Mouse (Mus musculus) kidney, embryonic 16.5 days (tissue): ENCODE data around the gene Apela. TPM values are rescaled to one million over a fixed set of nuclear protein-coding genes. Genes with fewer than 3 reads are reported as not detected.
A peak's percentile ranks its signal among the peaks of the same experiment; 100 is the strongest.

Experiments used
- ATAC-seq: fragments of 200-750 bp; cut with Nextera tagmentation; 2 replicates; pipeline ENCODE4 v1.8.0; 2017; ENCODE audit warnings: moderate TSS enrichment; ENCODE audit not compliant: low FRiP score, low TSS enrichment
- H3K27ac ChIP-seq: fragments of 300-500 bp; sonication (generic); 2 replicates; pipeline ENCODE4 v1.5.1; 2014; ENCODE audit warnings: low read length
- H3K27me3 ChIP-seq: fragments of 300-500 bp; sonication (generic); 2 replicates; pipeline ENCODE4 v1.6.1; 2014; ENCODE audit warnings: low read length, control low read depth, mixed read lengths; ENCODE audit not compliant: insufficient read depth
- H3K36me3 ChIP-seq: fragments of 300-500 bp; sonication (generic); 2 replicates; pipeline ENCODE4 v1.6.1; 2014; ENCODE audit warnings: low read length, control low read depth, mixed read lengths; ENCODE audit not compliant: insufficient read depth
- H3K4me1 ChIP-seq: fragments of 300-500 bp; sonication (generic); 2 replicates; pipeline ENCODE4 v1.6.1; 2014; ENCODE audit warnings: low read length, control low read depth, mixed read lengths; ENCODE audit not compliant: insufficient read depth
- H3K4me2 ChIP-seq: fragments of 300-500 bp; sonication (generic); replicated peaks from 2 replicates; pipeline ENCODE4 v1.6.1; 2014; ENCODE audit warnings: low read depth, low read length
- H3K4me3 ChIP-seq: fragments of 300-500 bp; sonication (generic); 2 replicates; pipeline ENCODE4 v1.5.1; 2014; ENCODE audit warnings: mild to moderate bottlenecking, low read length
- H3K9ac ChIP-seq: fragments of 300-500 bp; sonication (generic); replicated peaks from 2 replicates; pipeline ENCODE4 v1.6.1; 2014; ENCODE audit warnings: low read length
- H3K9me3 ChIP-seq: fragments of 300-500 bp; sonication (generic); 2 replicates; pipeline ENCODE4 v1.6.1; 2016; ENCODE audit warnings: low read length, control low read depth
- WGBS: fragments of 180-500 bp; shearing (Covaris S2); extraction: QIAGEN DNeasy Blood & Tissue Kit; methylation state at CpG from one replicate; pipeline ENCODE4 v1.1.7; 2014; 5-methylcytosine and 5-hydroxymethylcytosine counted together
- polyA plus RNA-seq: library from polyadenylated mRNA; unstranded; fragments of >200 nt; fragmentation: Nextera tagmentation; extraction: Ambion mirVana; gene quantifications from 2 replicates; pipeline ENCODE4 v1.2.1, GENCODE M21; 2015

The Apela gene
- 13.8 and 18.9 TPM in 2 replicates for polyA plus RNA-seq

DNA sequence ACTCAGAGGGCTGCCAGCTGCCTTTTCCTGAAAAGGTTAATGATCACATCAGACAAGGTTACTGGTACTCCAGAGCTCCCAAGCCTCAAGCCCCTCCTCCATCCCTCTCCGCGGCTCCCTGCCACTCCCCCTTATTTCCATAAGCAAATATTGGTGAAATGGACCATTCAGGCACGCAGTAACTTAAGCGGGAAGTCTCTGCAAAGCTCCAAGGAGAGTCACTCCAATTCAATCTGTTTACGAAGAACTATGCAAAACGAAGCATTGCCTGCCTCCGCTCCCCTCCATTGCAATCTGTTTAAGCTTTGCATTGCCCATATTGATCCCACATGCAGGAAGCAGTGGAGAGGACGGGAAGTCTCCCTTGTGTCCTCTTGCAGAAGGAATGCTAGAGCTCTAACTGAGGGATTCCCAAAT lies at the start of gene Apela:
Gene Apela, minus strand, starts transcription at position 220 of the 417 bp plus-strand sequence.
- Histone ChIP-seq H3K27ac (peak within 1 kb of the TSS; percentile 78), H3K4me2 (peak within 1 kb of the TSS; percentile 60), H3K36me3 (no peaks in the 10 kb centered on the region), H3K4me3 (peak within 1 kb of the TSS; percentile 41), H3K27me3 (no peaks in the 10 kb centered on the region), H3K9me3 (no peaks in the 10 kb centered on the region), H3K9ac (peak within 1 kb of the TSS; percentile 53), H3K4me1 (peaks cover 31% of the 10 kb centered on the region)
- WGBS = 2% methylated on average over 8 of the region's 8 CpGs
- peak; percentile 91 for ATAC-seq

DNA sequence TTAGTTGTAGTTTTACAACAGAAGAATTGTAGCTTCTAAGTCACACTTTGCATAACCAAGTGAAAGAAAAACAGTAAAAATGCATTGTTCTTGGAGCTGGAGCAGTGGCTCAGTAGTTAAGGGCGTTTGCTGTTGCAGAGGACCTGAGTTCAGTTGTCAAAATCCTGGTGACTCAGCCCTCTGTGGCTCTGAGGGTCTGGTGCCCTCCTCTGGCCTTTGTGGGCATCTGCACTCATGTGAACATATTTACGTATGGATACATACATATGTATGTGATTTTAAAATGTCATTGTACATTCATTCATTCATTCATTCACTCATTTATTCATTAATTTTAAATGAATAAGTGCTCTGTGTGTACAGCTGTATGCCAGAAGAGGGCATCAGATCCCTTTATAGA lies 48.5 kb upstream of the Apela start:
- 89% methylated on average over 2 of the region's 2 CpGs for WGBS
- no peak for ATAC-seq
- H3K27me3 ChIP-seq = no peaks in the 10 kb centered on the region
- H3K4me2 ChIP-seq = no peak overlapping the region
- no peak overlapping the region for H3K4me3 ChIP-seq
- H3K4me1 ChIP-seq = 0 out of 2 replicates have a peak, but pooled peaks cover 2% of the 10 kb centered on the region
- no peak overlapping the region for H3K9ac ChIP-seq
- no peaks in the 10 kb centered on the region for H3K9me3 ChIP-seq
- H3K36me3 ChIP-seq = no peaks in the 10 kb centered on the region
- H3K27ac ChIP-seq = no peak overlapping the region

DNA sequence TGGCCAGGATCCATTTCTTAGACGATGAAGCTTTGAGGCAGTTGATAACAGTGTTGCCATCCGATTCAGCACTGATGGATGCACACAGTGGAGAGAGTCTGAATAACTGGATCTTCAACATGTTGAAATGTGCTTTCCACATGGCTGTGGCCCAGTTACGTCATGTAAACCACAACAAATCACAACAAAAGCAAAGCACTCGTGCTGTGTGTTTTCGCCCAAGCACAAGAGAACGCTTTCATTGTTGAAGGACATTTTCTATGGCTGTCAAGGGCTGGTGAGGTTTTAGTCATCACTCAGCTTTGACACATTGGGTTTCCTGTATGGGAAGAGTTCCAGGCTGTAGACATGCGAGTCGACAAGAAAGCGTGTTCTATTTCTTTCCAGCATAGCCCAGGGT lies 43.6 kb upstream of the Apela start:
- Histone ChIP-seq H3K36me3 (no peaks in the 10 kb centered on the region), H3K27ac (no peak overlapping the region), H3K4me3 (no peak overlapping the region), H3K9ac (no peak overlapping the region), H3K27me3 (no peaks in the 10 kb centered on the region), H3K4me1 (no peaks in the 10 kb centered on the region), H3K4me2 (no peak overlapping the region), H3K9me3 (no peaks in the 10 kb centered on the region)
- WGBS = 76% methylated on average over 9 of the region's 9 CpGs
- ATAC-seq = no peak

DNA sequence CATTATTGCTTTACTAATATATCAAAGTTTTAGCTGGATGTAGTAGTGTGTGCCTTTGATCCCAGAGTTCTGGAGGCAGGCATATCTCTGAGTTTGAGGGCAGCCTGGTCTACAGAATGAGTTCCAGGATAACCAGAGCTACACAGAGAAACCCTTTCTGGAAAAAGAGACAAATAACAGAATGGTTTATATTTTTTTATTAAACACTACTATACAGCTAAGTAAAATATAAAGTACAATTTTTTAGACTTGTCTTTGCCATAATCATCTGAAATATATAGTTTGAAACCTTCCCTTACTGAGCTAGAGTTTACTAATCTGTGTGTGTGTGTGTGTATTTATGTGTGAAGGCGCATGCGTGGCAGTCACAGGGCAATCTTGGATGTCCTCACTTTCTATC lies 37.6 kb upstream of the Apela start, which contains the start of gene Gm10663:
Gene Gm10663, plus strand, starts transcription at position 301 of the 400 bp plus-strand sequence.
- 90% methylated on average over 2 of the region's 2 CpGs for WGBS
- Histone ChIP-seq H3K4me1 (no peaks in the 10 kb centered on the region), H3K9ac (no peak within 1 kb of the TSS), H3K9me3 (no peaks in the 10 kb centered on the region), H3K4me3 (no peak within 1 kb of the TSS), H3K27ac (no peak within 1 kb of the TSS), H3K4me2 (no peak within 1 kb of the TSS), H3K27me3 (no peaks in the 10 kb centered on the region), H3K36me3 (no peaks in the 10 kb centered on the region)
- ATAC-seq = no peak

DNA sequence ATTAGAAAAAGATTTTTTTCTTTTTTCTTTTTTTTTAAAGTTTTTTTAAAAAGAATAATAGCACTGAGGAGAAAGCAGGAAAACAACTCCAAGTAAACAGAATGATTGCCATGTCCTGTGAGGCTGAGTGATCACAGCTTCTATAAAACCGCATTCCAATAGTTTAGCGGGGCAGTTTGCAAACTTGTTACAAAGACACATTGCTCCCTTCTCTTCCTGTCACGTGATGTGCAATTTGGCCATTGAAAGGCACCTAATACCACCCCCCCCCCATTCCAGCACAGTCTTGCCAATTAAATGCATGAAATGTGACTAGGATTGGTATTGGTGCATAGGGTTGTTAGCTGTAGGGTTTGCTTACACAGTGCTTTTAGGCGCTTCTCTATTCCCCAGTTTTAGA lies 33.9 kb upstream of the Apela start:
- H3K27me3 ChIP-seq = no peaks in the 10 kb centered on the region
- 35% methylated on average over 4 of the region's 4 CpGs for WGBS
- H3K9ac ChIP-seq = no peak overlapping the region
- H3K9me3 ChIP-seq = no peaks in the 10 kb centered on the region
- H3K4me3 ChIP-seq = no peak overlapping the region
- no peaks in the 10 kb centered on the region for H3K4me1 ChIP-seq
- H3K4me2 ChIP-seq = no peak overlapping the region
- H3K36me3 ChIP-seq = no peaks in the 10 kb centered on the region
- ATAC-seq = no peak
- no peak overlapping the region for H3K27ac ChIP-seq

DNA sequence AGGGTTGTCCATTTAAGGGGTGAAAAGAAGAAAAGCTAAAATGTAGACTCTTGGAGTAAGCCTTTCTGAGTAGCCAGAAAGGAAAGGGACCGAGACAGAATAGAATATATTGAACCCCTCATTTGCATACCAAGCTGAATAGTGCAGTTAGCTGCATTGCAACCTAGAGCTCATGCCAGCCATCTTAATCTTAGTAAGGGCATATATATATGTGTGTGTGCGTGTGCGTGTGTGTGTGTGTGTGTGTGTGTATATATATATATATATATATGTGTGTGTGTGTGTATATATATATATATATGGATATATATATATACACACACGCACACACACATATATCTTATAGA lies 31.3 kb upstream of the Apela start:
- Histone ChIP-seq H3K9ac (no peak overlapping the region), H3K9me3 (no peaks in the 10 kb centered on the region), H3K4me2 (no peak overlapping the region), H3K4me3 (no peak overlapping the region), H3K27ac (no peak overlapping the region), H3K27me3 (no peaks in the 10 kb centered on the region), H3K4me1 (no peaks in the 10 kb centered on the region), H3K36me3 (no peaks in the 10 kb centered on the region)
- no peak for ATAC-seq
- 85% methylated on average over 4 of the region's 4 CpGs for WGBS

DNA sequence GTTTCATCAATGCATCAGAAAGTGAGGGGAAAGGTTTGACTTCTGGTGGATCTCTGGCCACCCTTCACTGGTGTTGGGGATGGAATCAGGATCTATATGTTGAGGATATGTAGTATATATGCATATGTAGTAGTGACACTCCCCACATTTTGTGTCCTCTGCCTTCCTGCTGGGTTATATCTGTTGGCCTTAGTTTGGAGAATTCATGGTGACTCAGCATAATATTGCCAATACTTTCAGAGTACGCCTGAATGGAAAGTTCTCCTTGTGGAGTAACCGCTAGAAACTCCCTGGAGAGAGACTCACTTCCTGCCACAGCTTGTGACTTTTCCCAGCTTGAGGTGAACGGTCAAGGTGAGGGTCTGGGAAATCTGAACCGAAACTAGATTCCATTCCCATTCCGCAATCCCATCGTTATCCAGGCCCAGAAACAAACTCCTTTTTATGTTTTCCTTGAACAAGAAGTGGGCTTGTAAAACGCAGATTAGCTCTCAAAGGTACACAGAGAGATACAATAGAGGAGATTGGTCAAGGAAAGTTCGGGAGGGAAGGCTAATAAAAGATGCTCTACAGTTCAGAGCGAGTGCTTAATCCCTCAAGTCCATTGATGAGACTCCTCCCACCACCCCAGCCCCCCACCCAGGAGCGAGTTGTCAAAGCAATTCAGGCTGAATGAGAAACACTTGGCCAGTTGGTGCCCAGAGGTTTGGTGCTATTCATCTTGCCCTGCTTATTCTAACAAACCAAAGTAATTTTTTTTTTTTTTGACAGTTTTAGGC lies 30.7 kb upstream of the Apela start:
- 26% methylated on average over 10 of the region's 10 CpGs for WGBS
- no peak for ATAC-seq

DNA sequence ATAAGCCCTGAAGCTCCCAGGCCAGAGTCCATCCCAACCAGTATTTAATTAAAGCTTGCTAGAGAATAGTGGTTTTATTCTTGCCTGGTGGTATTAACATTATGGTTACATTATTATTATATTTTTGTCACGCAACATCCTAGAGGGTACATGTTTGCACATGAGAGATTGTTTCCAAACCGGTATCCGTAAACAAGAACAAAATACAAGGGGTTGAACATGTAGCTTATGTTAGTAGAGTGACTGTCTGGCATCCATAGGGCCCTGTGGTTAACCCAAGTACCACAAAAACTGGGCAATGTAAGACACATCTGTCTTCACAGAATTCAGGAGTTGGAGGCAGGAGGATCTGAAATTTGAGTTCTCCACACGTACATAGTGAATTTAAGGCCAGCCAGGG lies 29.9 kb upstream of the Apela start:
- Histone ChIP-seq H3K27me3 (no peaks in the 10 kb centered on the region), H3K36me3 (no peaks in the 10 kb centered on the region)

More for the DNA sequence above, 30.7 kb upstream of the Apela start:
- Histone ChIP-seq H3K4me2 (no peak overlapping the region), H3K9me3 (no peaks in the 10 kb centered on the region), H3K27me3 (no peaks in the 10 kb centered on the region), H3K9ac (no peak overlapping the region), H3K4me1 (no peaks in the 10 kb centered on the region), H3K36me3 (no peaks in the 10 kb centered on the region), H3K4me3 (no peak overlapping the region), H3K27ac (no peak overlapping the region)

DNA sequence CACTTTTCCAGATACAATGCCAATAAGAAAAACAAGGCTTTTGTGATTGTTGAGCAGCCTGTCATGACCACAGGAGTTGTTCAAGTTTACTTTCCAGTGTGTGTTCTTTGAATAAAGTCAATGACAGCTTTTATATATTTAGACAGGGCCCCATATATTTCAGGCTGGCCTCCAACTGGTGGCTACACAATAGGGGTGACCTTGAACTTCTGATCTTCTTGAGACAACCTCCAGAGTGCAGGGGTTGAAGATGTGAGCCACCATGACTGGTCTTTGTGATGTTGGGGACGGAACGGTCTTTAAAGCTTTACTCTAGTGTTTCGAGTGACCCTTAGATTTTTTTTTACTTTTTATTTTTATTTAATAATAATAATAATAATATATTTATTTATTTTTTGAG lies 28.5 kb upstream of the Apela start:
- Histone ChIP-seq H3K9me3 (no peaks in the 10 kb centered on the region), H3K36me3 (no peaks in the 10 kb centered on the region), H3K27me3 (no peaks in the 10 kb centered on the region), H3K9ac (no peak overlapping the region), H3K4me3 (no peak overlapping the region), H3K4me2 (no peak overlapping the region), H3K27ac (no peak overlapping the region), H3K4me1 (no peaks in the 10 kb centered on the region)
- no peak for ATAC-seq
- 98% methylated on average over 3 of the region's 3 CpGs for WGBS

More for the DNA sequence above, 29.9 kb upstream of the Apela start:
- H3K27ac ChIP-seq = no peak overlapping the region
- no peaks in the 10 kb centered on the region for H3K4me1 ChIP-seq
- H3K4me3 ChIP-seq = no peak overlapping the region
- WGBS = 86% methylated on average over 4 of the region's 4 CpGs
- ATAC-seq = no peak
- H3K9ac ChIP-seq = no peak overlapping the region
- no peak overlapping the region for H3K4me2 ChIP-seq
- H3K9me3 ChIP-seq = no peaks in the 10 kb centered on the region

DNA sequence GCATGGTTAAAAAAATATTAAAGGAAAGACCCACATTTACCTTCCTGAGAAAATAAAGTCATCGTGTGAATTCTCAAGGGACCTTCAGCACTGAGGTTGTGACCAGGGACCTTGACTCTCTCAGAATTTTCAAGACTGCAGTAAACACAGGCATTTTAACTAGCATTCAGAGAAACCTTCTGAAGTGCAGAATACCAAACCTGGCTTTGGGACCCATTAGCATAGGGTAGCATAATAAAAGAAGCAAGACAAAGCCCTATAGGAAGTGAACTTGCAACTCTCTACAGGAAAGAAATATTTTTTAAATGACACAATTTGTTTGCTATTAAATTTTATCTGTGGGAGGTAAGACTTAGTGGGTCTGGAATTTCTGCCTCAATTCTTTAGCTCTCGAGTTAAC lies 26.9 kb upstream of the Apela start:
- no peaks in the 10 kb centered on the region for H3K4me1 ChIP-seq
- WGBS = 38% methylated on average over 2 of the region's 2 CpGs
- no peak overlapping the region for H3K9ac ChIP-seq
- no peak overlapping the region for H3K4me3 ChIP-seq
- H3K4me2 ChIP-seq = no peak overlapping the region
- no peak overlapping the region for H3K27ac ChIP-seq
- H3K9me3 ChIP-seq = no peaks in the 10 kb centered on the region
- no peaks in the 10 kb centered on the region for H3K27me3 ChIP-seq
- ATAC-seq = no peak
- H3K36me3 ChIP-seq = no peaks in the 10 kb centered on the region
